9 mouse cellular contexts compared by ENCODE assay signal in genomic region chr11:88820742-88821576, GRCm38 (mm10). TPM values are rescaled to one million over a fixed set of nuclear protein-coding genes. Genes with fewer than 3 reads are reported as not detected.
DNase-seq lines count a peak whose midpoint lies in the region; ATAC-seq and TF ChIP-seq lines count a peak whose summit lies in the region.
"Had no signal": no experiment of that assay in that cellular context is flagged by ENCODE, and none has a peak within 500 bp of the region (broad histone marks: within the 10 kb centered on the region; RNA-seq: fewer than 3 reads in every experiment).

No protein-coding gene starts in this region.

- WGBS in embryonic facial prominence, embryonic 10.5 days = 6% methylated on average over 24 of the region's 24 CpGs
- 6% methylated on average over 24 of the region's 24 CpGs for WGBS in lung, embryonic 14.5 days
- WGBS in stomach, embryonic 15.5 days = 10% methylated on average over 24 of the region's 24 CpGs

- no peaks in the 10 kb centered on the region for H3K36me3 ChIP-seq in ES-E14 (ENCODE audit: control insufficient read depth, insufficient read depth, low read length, poor library complexity, severe bottlenecking)
- H3K36me3 ChIP-seq in embryonic facial prominence, embryonic 10.5 days (replicated peaks) = no peaks in the 10 kb centered on the region
- no peaks in the 10 kb centered on the region for H3K36me3 ChIP-seq in lung, embryonic 14.5 days (ENCODE audit: insufficient read depth)
- H3K36me3 ChIP-seq in stomach, embryonic 15.5 days = no peaks in the 10 kb centered on the region
- H3K36me3 ChIP-seq: liver, embryonic 13.5 days had no signal

- no peak overlapping the region for H3K27ac ChIP-seq in ES-E14 (ENCODE audit: insufficient read depth, low read depth, low read length, poor library complexity, severe bottlenecking)
- peak overlapping the region; percentile 76 for H3K27ac ChIP-seq in embryonic facial prominence, embryonic 10.5 days (replicated peaks)
- peak overlapping the region; percentile 30; the same call in 1 of the 2 replicates for H3K27ac ChIP-seq in lung, embryonic 14.5 days (ENCODE audit: low read depth)
- H3K27ac ChIP-seq in stomach, embryonic 15.5 days = no peak overlapping the region; the same call in 1 of the 2 replicates
- H3K27ac ChIP-seq: liver, embryonic 13.5 days had no signal

- in situ Hi-C loops in ES-E14 (cut with MboI; ENCODE audit: low sequenced_read_pairs in 2 of 2, unreplicated experiment in 2 of 2) = loop anchor here (10.0 kb wide), 4 partner anchors 516 to 856 kb away; partner anchors contain the start of gene Ccdc182 (in 1 of the 2)

- peak; percentile 35; the same call in 1 of the 2 replicates for TF ChIP-seq CTCF in lung, embryonic 14.5 days (IDR thresholded peaks at IDR 0.05; ENCODE audit: low read depth)

- ATAC-seq in lung, embryonic 14.5 days (ENCODE audit: insufficient read depth) = peak; percentile 69
- ATAC-seq in stomach, embryonic 15.5 days (ENCODE audit: insufficient read depth, low FRiP score, low read depth) = 0 out of 2 replicates have a peak, but pooled peaks have one; percentile 45
- ATAC-seq in cerebellum, adult (ENCODE audit: insufficient number of reproducible peaks, low FRiP score, low TSS enrichment) = no peak

- peaks cover 2 to 7% of the 10 kb centered on the region in 2 experiments; a peak in 1 of 4 replicates for H3K4me1 ChIP-seq in ES-E14 (ENCODE audit: control insufficient read depth in 2 of 2, insufficient read depth in 2 of 2, low read length in 2 of 2, poor library complexity in 1 of 2)
- H3K4me1 ChIP-seq in embryonic facial prominence, embryonic 10.5 days = peaks cover 43% of the 10 kb centered on the region
- no peaks in the 10 kb centered on the region for H3K4me1 ChIP-seq in lung, embryonic 14.5 days (ENCODE audit: insufficient read depth)
- H3K4me1 ChIP-seq in stomach, embryonic 15.5 days = peaks cover 10% of the 10 kb centered on the region; the same call in 1 of the 2 replicates
- H3K4me1 ChIP-seq: liver, embryonic 13.5 days had no signal

- no peak overlapping the region for H3K9ac ChIP-seq in ES-E14 (ENCODE audit: insufficient read depth, low read depth, low read length, poor library complexity, severe bottlenecking)
- no peak overlapping the region for H3K9ac ChIP-seq in lung, embryonic 14.5 days
- no peak overlapping the region for H3K9ac ChIP-seq in stomach, embryonic 15.5 days
- H3K9ac ChIP-seq: liver, embryonic 13.5 days had no signal

- peak overlapping the region; percentile 5 to 21; a peak in 2 of 4 replicates for H3K4me3 ChIP-seq in ES-E14 (ENCODE audit: insufficient read depth in 1 of 2, low read depth in 1 of 2, low read length in 2 of 2, poor library complexity in 1 of 2, severe bottlenecking in 1 of 2)
- peak overlapping the region; percentile 35 for H3K4me3 ChIP-seq in embryonic facial prominence, embryonic 10.5 days
- no peak overlapping the region for H3K4me3 ChIP-seq in lung, embryonic 14.5 days (ENCODE audit: low read depth, low read length)
- H3K4me3 ChIP-seq in stomach, embryonic 15.5 days (replicated peaks) = no peak overlapping the region
- H3K4me3 ChIP-seq: liver, embryonic 13.5 days had no signal

- DNase-seq in ES-E14 (ENCODE audit: low read depth, low spot score) = no peak
- DNase-seq in embryonic facial prominence, embryonic 10.5 days (ENCODE audit: low spot score) = peak; percentile 67
- DNase-seq in heart, postnatal 4 days = peak; percentile 55
- peak; percentile 68 for DNase-seq in lung, embryonic 14.5 days
- no peak for DNase-seq in adrenal gland, postnatal 36 days
- no peak for DNase-seq in adrenal gland, adult 8-10 months
- DNase-seq: liver, embryonic 13.5 days had no signal

- H3K4me2 ChIP-seq in lung, embryonic 14.5 days = peak overlapping the region; percentile 52
- H3K4me2 ChIP-seq in stomach, embryonic 15.5 days = peak overlapping the region; percentile 29; the same call in 1 of the 2 replicates
- H3K4me2 ChIP-seq: liver, embryonic 13.5 days had no signal

- H3K9me3 ChIP-seq in ES-E14 (ENCODE audit: control insufficient read depth, insufficient read depth, low read depth, low read length) = no peaks in the 10 kb centered on the region
- no peaks in the 10 kb centered on the region for H3K9me3 ChIP-seq in embryonic facial prominence, embryonic 10.5 days
- H3K9me3 ChIP-seq in lung, embryonic 14.5 days (ENCODE audit: low read depth, low read length) = no peaks in the 10 kb centered on the region
- H3K9me3 ChIP-seq in stomach, embryonic 15.5 days = no peaks in the 10 kb centered on the region
- H3K9me3 ChIP-seq: liver, embryonic 13.5 days had no signal

- peaks cover 18% of the 10 kb centered on the region for H3K27me3 ChIP-seq in embryonic facial prominence, embryonic 10.5 days (replicated peaks; ENCODE audit: low read depth, poor library complexity, severe bottlenecking)
- peaks cover 9% of the 10 kb centered on the region for H3K27me3 ChIP-seq in lung, embryonic 14.5 days (ENCODE audit: insufficient read depth, low read length)
- H3K27me3 ChIP-seq in stomach, embryonic 15.5 days (replicated peaks) = peaks cover 15% of the 10 kb centered on the region; the same call in 1 of the 2 replicates

TF ChIP-seq in ES-E14, 5 proteins besides CTCF, POLR2A, EP300 and RAD21:
- TF ChIP-seq ZNF384 (IDR thresholded peaks at IDR 0.05; ENCODE audit: low read depth, low read length) = no peak
- no peak for TF ChIP-seq ZC3H11A (IDR thresholded peaks at IDR 0.05; ENCODE audit: borderline replicate concordance, low read depth, low read length)
- no peak for TF ChIP-seq HCFC1 (IDR thresholded peaks at IDR 0.05; ENCODE audit: borderline replicate concordance, insufficient read depth, low read length)
- TF ChIP-seq MAFK (IDR thresholded peaks at IDR 0.05; ENCODE audit: insufficient read depth, low read depth, low read length) = no peak
- no peak for TF ChIP-seq CHD2 (IDR thresholded peaks at IDR 0.05; ENCODE audit: low read depth, low read length)

RNA-seq across cellular contexts. Expression of gene Akap1, which starts 43.4 kb away (rescaled TPM):
- total RNA-seq in ES-E14 (2012; rRNA removed) = 184 and 262 TPM in 2 replicates
- polyA plus RNA-seq in embryonic facial prominence, embryonic 10.5 days (2016; fragmentation: Nextera tagmentation; extraction: Ambion mirVana) = 16.9 and 17.1 TPM in 2 replicates
- total RNA-seq in heart, postnatal 4 days (2021) = 100 to 1,000 TPM; 105 TPM
- 18.8 and 20.6 TPM in 2 replicates for polyA plus RNA-seq in lung, embryonic 14.5 days (2014; fragmentation: Nextera tagmentation; extraction: Ambion mirVana)
- polyA plus RNA-seq in stomach, embryonic 15.5 days (2015; fragmentation: Nextera tagmentation; extraction: Ambion mirVana) = 23.5 and 24.6 TPM in 2 replicates
- total RNA-seq in adrenal gland, postnatal 36 days (2021) = 100 to 1,000 TPM; 107 to 114 TPM
- 100 to 1,000 TPM; 102 to 124 (median 117) TPM for total RNA-seq in adrenal gland, adult 8-10 months (2022)

Comparison
In these comparisons a context has a peak if more than half of its experiments do, and no peak if none do; other contexts are left out.
1. DNase-seq: peak in embryonic facial prominence, embryonic 10.5 days (single experiment), heart, postnatal 4 days (single experiment) and lung, embryonic 14.5 days (single experiment); none in ES-E14 (single experiment), adrenal gland, postnatal 36 days (0 of 2) and adrenal gland, adult 8-10 months (single experiment).
2. H3K27ac ChIP-seq: peak in embryonic facial prominence, embryonic 10.5 days (single experiment) and lung, embryonic 14.5 days (single experiment); none in ES-E14 (single experiment) and stomach, embryonic 15.5 days (single experiment).
3. H3K4me3 ChIP-seq: peak in ES-E14 (2 of 2) and embryonic facial prominence, embryonic 10.5 days (single experiment); none in lung, embryonic 14.5 days (single experiment) and stomach, embryonic 15.5 days (single experiment).